Mouse (Mus musculus) midbrain, postnatal 0 days (tissue): ENCODE measurements at regions not wholly inside any gene's neighbourhood (a gene's known extent, or its start where the extent isn't known, plus 50 kb on each side); places are given as distances from the start of the nearest gene placed in this dataset.

ENCODE experiments used
- ATAC-seq: fragments of 200-750 bp; cut with Nextera tagmentation; 2 replicates; pipeline ENCODE4 v1.8.0; 2017; ENCODE audit warnings: moderate number of reproducible peaks, mild to moderate bottlenecking, moderate TSS enrichment, moderate library complexity; ENCODE audit not compliant: low FRiP score
- DNase-seq: peaks from one replicate; pipeline ENCODE4 v3.0.0-alpha.2; 2015; ENCODE audit warnings: low spot score
- H3K27ac ChIP-seq: fragments of 300-500 bp; sonication (generic); 2 replicates; pipeline ENCODE4 v1.5.1; 2014; ENCODE audit warnings: low read depth, mild to moderate bottlenecking, low read length, mixed read lengths
- H3K27me3 ChIP-seq: fragments of 300-500 bp; sonication (generic); 2 replicates; pipeline ENCODE4 v1.6.1; 2014; ENCODE audit warnings: low read length, control low read depth, mixed read lengths; ENCODE audit not compliant: insufficient read depth
- H3K36me3 ChIP-seq: fragments of 300-500 bp; sonication (generic); 2 replicates; pipeline ENCODE4 v1.6.1; 2014; ENCODE audit warnings: low read length, control low read depth, mixed read lengths; ENCODE audit not compliant: insufficient read depth
- H3K4me1 ChIP-seq: fragments of 300-500 bp; sonication (generic); 2 replicates; pipeline ENCODE4 v1.6.1; 2014; ENCODE audit warnings: mild to moderate bottlenecking, control low read depth, antibody characterized with exemption, low read length, mixed read lengths; ENCODE audit not compliant: insufficient read depth
- H3K4me2 ChIP-seq: fragments of 300-500 bp; sonication (generic); 2 replicates; pipeline ENCODE4 v1.6.1; 2014; ENCODE audit warnings: low read depth, mild to moderate bottlenecking, low read length, mixed read lengths; ENCODE audit not compliant: poor library complexity, severe bottlenecking
- H3K4me3 ChIP-seq: fragments of 300-500 bp; sonication (generic); 2 replicates; pipeline ENCODE4 v1.5.1; 2014; ENCODE audit warnings: low read depth, mild to moderate bottlenecking, low read length, moderate library complexity
- H3K9ac ChIP-seq: fragments of 300-500 bp; sonication (generic); replicated peaks from 2 replicates; pipeline ENCODE4 v1.6.1; 2014; ENCODE audit warnings: mild to moderate bottlenecking, low read length, moderate library complexity, mixed read lengths; ENCODE audit not compliant: poor library complexity, severe bottlenecking
- H3K9me3 ChIP-seq: fragments of 300-500 bp; sonication (generic); 2 replicates; pipeline ENCODE4 v1.6.1; 2016; ENCODE audit warnings: low read length, control low read depth
- CTCF ChIP-seq: IDR thresholded peaks from 2 replicates; pipeline ENCODE4 v1.5.1; 2016; ENCODE audit warnings: antibody characterized with exemption, mild to moderate bottlenecking
- WGBS: fragments of 180-500 bp; shearing (Covaris S2); extraction: QIAGEN DNeasy Blood & Tissue Kit; methylation state at CpG from one replicate; pipeline ENCODE4 v1.1.7; 2014; 5-methylcytosine and 5-hydroxymethylcytosine counted together

- ATAC-seq = no peak
- Histone ChIP-seq H3K27me3 (no peaks in the 10 kb centered on the region), H3K4me3 (no peak overlapping the region), H3K9ac (no peak overlapping the region), H3K4me2 (no peak overlapping the region), H3K4me1 (no peaks in the 10 kb centered on the region), H3K9me3 (no peaks in the 10 kb centered on the region), H3K36me3 (no peaks in the 10 kb centered on the region), H3K27ac (no peak overlapping the region)
- 72% methylated on average over 1 of the region's 1 CpGs for WGBS
- DNase-seq = no peak
- no peak for TF ChIP-seq CTCF
Measured at GRCm38 (mm10) chr15:63252781-63253340, 592.1 kb downstream of the Gsdmc2 start.

- H3K4me1 ChIP-seq = no peaks in the 10 kb centered on the region
- ATAC-seq (no peak), DNase-seq (no peak)
- no peak overlapping the region for H3K27ac ChIP-seq
- H3K27me3 ChIP-seq = no peaks in the 10 kb centered on the region
- H3K4me2 ChIP-seq = no peak overlapping the region
- no peaks in the 10 kb centered on the region for H3K36me3 ChIP-seq
- no peak for TF ChIP-seq CTCF
- WGBS = 66% methylated on average over 3 of the region's 3 CpGs
- no peak overlapping the region for H3K4me3 ChIP-seq
- no peaks in the 10 kb centered on the region for H3K9me3 ChIP-seq
- H3K9ac ChIP-seq = no peak overlapping the region
Measured at GRCm38 (mm10) chr15:63238601-63239000, 606.4 kb downstream of the Gsdmc2 start.

GRCm38 (mm10) chr15:63218393-63219060, 626.5 kb downstream of the Gsdmc2 start:
- no peak for TF ChIP-seq CTCF
- Histone ChIP-seq H3K27me3 (no peaks in the 10 kb centered on the region), H3K27ac (no peak overlapping the region), H3K9ac (no peak overlapping the region), H3K4me2 (no peak overlapping the region), H3K4me1 (no peaks in the 10 kb centered on the region), H3K9me3 (no peaks in the 10 kb centered on the region), H3K36me3 (no peaks in the 10 kb centered on the region), H3K4me3 (no peak overlapping the region)
- DNase-seq (peak; percentile 54), ATAC-seq (no peak)
- 55% methylated on average over 2 of the region's 2 CpGs for whole genome bisulfite sequencing

DNA sequence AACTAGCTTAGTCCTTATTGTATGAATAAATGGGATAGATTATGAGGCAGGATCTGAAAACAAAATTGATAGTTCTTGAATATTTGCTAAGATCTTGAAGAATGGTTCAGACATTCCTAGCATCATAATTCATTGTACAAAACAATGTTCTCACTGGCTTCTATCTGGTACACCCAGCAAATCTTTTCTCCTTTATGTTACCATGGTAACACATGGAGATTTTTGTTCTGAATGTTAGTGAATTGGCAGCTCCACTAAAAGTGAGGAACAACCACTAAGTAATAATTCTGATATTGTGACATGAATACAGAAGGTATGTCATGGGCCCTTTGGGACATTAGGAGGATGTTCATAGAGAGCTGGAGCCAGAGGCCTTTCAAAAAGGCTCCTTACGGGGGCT, 639.8 kb downstream of the Gsdmc2 start:
- ATAC-seq = peak; percentile 56; the same call in 1 of the 2 replicates
- H3K27ac ChIP-seq = peak overlapping the region; percentile 2; the same call in 1 of the 2 replicates
- H3K9me3 ChIP-seq = no peaks in the 10 kb centered on the region
- H3K4me3 ChIP-seq = no peak overlapping the region
- WGBS = 79% methylated on average over 1 of the region's 1 CpGs
- no peaks in the 10 kb centered on the region for H3K27me3 ChIP-seq
- TF ChIP-seq CTCF = no peak
- H3K9ac ChIP-seq = no peak overlapping the region
- no peak overlapping the region for H3K4me2 ChIP-seq
- no peaks in the 10 kb centered on the region for H3K36me3 ChIP-seq
- H3K4me1 ChIP-seq = no peaks in the 10 kb centered on the region
- peak; percentile 17 for DNase-seq

DNA sequence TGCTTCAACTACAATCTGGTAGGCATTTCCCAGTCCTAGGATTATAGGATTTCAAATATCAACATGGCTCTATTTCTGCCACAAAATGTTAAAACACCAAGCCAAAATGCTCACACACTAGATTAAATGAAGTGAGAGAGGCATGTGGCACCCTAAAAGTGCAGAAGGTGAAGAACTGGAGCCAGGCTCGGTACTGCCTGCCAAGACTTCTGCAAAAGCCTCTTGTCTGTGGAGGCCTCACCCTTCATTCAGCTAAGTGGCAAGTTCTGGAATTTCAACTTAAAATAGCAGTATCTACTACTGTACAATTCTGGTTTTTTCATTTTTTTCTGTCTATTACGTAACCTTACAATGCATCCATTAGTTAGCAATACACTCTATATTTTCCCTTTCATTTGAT, 649.9 kb downstream of the Gsdmc2 start:
- Histone ChIP-seq H3K4me3 (no peak overlapping the region), H3K27me3 (no peaks in the 10 kb centered on the region), H3K4me2 (no peak overlapping the region), H3K9me3 (no peaks in the 10 kb centered on the region), H3K9ac (no peak overlapping the region), H3K4me1 (no peaks in the 10 kb centered on the region), H3K36me3 (no peaks in the 10 kb centered on the region), H3K27ac (no peak overlapping the region)
- 88% methylated on average over 2 of the region's 2 CpGs for WGBS
- DNase-seq = no peak
- no peak for TF ChIP-seq CTCF
- no peak for ATAC-seq

DNA sequence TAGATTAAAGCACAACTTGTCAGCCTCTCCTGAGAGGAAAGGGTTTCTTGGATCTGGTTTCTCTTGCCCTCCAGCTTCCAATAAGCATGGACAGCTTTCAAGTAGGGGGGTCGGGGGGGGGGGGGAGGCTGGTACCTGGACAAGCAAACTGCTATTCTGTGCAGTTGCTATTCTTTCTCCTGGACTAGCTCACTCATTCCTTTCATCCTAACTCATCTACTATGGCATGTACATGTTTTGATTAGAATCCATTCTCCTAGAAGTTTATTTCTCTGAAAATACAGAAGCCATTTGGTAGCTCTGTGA, 650.5 kb downstream of the Gsdmc2 start:
- H3K9ac ChIP-seq = no peak overlapping the region

More for the DNA sequence above, 650.5 kb downstream of the Gsdmc2 start:
- no peak overlapping the region for H3K27ac ChIP-seq
- WGBS = 33% methylated on average over 1 of the region's 1 CpGs
- no peaks in the 10 kb centered on the region for H3K9me3 ChIP-seq
- no peak overlapping the region for H3K4me3 ChIP-seq
- TF ChIP-seq CTCF = no peak
- no peak overlapping the region for H3K4me2 ChIP-seq
- no peak for ATAC-seq
- H3K27me3 ChIP-seq = no peaks in the 10 kb centered on the region
- no peak for DNase-seq
- H3K4me1 ChIP-seq = no peaks in the 10 kb centered on the region
- H3K36me3 ChIP-seq = no peaks in the 10 kb centered on the region
